Mouse (Mus musculus) lung, postnatal 25 days (tissue): ENCODE results near the gene Lpin3.

Experiments
- DNase-seq: peaks from one replicate; pipeline ENCODE4 v3.0.0; 2022; ENCODE audit warnings: low spot score

Lpin3 gene

GRCm38 (mm10) chr2:160887284-160887683 is 6.8 kb downstream of the Lpin3 start:
- DNase-seq = peak; percentile 90

DNA sequence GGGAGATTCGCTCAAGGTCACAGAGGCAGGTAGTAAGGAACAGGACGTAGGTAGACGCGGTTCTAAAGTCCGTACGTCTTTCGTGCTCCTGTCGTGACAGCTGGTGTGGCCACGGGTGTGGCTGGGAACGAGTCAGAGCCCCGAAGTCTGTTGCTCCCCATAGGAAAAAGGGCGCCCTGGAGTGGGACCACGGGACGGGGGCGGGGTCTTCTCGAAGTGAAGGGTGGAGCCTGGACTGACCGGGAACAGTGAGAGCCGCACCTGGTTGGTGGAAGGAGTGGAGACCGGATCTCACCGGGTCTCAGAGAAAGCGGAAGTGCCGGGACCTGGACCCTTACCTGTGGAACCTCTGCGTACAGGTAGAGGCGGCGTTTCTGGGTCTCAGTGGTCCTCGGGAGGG is 7.4 kb downstream of the Lpin3 start:
- DNase-seq = peak; percentile 73

DNA sequence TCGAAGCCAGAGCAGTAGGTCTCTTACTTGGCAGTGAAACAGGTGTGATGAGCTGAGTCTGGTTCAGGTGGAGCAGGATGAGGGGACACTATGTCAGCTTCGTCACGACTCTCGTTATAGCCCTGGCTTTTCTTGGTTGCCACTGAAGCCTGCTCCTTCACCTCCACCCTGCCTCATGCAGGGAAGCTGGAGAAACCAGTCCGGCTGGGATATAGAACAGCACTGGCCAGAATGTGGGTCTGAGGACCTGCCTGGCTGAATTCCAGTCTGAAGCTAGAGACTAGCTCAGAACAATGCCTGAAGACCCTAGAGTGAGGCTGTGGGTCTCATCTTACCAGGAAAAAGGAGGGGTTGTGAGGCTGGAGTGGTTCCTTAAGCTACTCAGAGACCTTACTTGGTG is 10.6 kb downstream of the Lpin3 start:
- no peak for DNase-seq

DNA sequence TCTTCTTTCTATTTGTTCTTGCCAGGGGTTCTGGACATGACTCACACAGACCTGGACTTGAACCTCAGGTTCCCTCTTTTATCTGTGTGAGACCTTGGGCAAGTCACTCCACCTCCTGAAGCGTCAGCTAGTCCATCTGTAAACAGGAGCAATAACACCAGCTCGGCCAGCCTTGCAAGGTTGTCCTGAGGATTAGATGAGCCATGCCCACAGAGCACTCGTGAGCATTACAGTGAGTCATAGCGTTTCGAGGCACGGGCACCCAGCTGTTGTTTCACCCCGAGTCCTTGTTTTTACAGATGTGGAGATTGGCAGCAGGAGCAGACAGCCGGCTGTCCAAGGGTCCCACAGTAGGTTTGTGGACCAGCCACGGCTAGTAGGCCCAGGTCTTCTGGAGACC is 11.2 kb downstream of the Lpin3 start:
- DNase-seq = no peak

DNA sequence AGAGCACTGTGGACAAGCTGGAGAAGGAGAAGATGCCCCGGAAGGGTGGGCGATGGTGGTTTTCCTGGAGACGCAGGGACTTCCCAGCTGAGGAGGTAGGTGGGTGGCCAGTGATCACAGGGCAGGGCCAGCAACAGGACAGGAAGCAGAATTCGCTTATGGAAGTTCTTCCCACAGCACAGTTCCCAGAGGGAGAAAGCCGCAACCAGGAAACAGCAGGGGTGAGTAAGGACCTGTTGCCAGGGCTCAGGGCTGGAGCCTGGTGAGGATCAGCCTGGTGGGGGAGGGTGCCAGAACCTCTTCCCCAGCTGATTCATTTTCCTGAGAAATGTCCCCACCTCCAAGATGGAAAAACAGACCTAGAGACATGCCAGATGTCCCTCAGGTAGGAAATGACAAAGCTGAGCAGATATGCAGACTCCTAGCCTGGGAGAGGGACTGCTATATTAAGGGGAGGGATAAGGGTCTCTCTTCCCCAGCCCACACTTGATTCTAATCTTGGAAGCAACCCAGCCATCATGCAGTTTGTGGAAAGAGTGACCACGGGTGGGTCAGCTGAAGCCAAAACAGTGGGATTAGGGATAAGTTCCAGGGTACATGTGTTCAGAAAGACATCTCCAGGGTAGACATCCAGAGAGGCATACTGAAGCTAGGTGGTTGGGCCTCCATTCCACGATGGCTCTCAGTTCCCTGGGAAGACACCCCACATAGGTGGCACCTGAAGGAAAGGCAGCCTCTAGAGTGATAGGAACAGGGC is 21.4 kb downstream of the Lpin3 start:
- DNase-seq = no peak

DNA sequence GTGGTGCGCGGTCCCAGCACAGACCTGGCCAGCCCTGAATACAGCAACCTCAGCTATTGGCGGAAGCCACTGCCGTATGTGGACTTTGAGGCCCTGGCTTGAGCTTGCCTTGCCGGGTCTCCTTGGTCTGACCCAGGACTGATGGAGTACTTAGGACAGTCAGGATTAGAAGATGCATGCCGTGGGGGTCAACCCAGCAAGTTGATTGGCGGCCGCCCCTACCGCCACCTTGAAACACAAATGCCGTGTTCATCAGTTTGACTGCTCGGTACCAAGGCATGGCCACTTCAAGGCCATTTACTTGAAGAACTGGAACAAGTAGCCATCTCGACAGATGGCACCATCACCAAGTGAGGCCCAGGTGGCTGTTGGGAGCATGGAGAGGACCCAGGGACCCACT is 24.8 kb downstream of the Lpin3 start:
- DNase-seq = no peak

DNA sequence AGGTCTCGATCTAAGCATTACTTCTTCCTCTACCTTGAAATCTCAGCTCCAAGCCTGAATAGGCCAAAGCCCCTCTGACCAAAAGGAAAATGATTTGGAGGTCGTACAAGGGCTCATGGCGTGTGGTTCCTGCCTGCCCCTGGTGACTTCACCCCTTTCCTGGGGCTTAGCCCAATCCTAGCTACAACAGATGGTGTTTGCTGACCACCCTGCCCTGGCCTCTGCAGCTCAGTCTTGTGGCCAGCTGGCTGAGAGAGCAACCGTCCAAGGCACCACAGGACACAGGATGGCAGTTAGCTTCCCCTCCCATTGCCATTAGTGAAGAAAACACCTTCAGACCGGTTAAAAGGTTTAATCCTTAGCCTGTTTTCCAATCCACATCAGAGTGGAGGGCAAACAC is 25.6 kb downstream of the Lpin3 start:
- DNase-seq = no peak

- no peak for DNase-seq
Measured at GRCm38 (mm10) chr2:160908607-160909006, 28.1 kb downstream of the Lpin3 start.

GRCm38 (mm10) chr2:160910633-160911032 is 30.2 kb downstream of the Lpin3 start:
- no peak for DNase-seq

DNA sequence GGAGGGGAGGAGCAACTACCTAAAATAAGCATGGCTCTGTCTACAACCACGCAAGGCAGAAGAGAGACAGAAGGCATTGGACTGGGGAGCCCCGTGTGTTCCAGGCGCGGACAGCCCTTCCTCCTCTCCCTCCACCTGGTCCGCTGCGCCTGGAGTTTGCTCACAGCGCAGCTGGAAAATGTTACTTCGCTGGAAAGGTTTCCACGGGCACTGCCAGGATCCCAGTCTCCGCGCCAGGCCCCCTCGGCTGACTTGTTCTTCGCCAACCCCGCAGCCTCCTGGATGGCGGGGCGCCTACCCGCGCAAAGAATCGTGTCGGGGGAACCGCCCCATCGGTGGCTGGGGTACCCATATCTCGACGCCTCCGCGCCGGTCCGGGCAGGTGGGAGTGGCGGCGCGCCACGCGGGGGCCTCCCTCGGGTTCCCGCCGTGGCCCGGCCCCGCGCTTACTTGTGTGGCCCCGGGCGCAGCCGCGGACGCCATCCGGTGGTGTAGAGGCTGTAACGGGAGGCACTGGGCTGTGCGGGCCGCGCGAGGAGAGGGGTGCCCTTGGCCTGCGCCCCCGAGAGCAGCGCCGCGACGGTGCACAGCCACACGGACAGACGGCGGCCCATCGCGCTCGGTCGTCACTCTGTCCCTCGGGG is 31.2 kb downstream of the Lpin3 start:
- DNase-seq = no peak

GRCm38 (mm10) chr2:160912231-160912671 is 31.8 kb downstream of the Lpin3 start, which contains the start of gene Emilin3:
TSS of gene Emilin3 (minus strand) at chr2:160912328.
- no peak for DNase-seq

DNA sequence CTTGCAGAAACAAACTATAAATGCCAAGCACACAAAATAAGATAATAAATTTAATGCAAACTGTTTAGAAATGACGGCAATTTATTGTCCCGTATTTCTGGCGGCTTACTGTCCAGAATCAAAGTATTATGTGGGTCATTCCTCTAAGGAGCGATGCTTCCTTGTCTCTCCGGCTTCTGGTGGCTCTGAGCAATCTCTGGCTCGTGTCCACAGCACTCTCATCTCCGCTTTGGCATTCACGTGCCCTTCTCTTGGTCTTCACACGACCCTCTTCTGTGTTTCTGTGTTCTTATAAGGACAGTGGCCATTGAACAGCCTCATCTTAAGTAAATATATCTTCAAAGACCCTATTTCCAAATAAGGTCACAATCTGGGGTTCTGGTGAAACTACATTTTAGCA is 34.2 kb downstream of the Lpin3 start:
- DNase-seq = no peak

DNA sequence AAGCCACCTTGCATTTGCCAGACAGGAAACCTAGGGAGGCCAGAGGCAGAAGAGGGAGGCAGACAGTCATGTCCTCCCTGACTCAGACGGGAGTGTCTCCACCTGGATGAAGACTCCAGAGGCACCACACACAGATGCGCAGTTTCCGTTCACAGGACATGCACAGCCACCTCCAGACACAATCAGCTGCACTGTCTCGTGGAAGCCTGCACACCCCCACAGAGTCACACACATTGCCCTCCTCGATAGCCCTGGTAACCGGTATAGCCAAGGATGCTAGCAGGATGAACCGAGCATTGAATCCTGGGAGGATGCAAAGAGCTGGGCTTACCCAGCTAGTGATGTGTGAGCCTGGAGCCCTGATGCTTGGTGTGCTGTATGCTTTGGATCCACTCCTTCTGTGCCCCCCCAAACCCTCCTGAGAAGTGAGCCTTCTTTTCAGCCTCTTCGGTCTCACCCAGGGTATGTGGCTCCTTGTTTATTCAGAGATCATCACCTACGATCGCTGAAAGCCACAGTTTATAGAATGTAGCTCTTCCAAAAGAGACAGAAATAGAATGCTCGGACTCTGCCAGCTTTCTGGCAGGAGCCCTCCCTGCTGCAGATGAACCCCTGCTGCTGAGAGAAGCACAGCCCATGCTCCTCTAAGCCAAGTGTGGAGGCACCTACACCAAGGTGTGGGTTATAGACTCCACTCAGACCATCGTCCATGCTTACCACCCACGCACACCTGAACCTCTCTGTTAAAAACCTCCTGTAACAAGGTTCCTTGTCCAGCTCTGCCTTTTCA is 35.5 kb downstream of the Lpin3 start:
- DNase-seq = no peak

DNA sequence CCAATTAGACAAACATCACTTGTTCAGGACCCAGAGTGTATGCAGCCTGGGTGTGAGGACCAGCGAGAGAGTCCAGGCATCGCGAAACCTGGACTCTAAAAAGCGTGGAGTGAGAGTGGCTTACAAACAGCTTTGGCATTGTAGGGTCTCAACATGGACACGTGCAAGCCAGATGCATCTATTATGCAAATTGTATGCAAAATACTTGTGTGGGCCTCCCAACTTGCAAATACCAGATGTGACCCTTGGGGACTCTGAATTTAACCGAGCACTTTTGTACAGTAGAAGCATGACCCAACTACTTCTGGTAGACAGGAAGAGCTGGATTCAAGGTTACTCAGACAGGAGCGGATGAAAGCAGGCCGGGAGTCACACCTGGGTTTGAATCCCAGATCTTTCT is 36.2 kb downstream of the Lpin3 start:
- no peak for DNase-seq

DNA sequence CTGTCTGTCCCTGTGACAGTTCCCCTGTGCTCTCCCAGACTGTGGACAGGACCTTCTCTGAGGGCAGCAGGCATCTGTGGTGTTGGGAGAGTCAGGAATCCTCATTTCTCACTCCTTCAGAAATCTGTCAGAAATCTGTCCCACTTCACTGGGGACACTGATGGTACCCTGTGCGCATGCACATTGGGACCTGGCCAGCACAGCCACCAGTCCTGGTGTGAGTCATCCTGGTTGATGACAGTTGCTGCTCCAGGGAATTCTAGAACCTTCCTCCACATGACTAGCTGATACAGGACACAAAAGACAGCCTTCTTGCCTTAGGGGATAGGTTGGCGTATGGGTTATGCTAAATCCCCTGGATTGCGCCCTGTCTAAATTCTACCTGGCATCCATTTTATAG is 36.8 kb downstream of the Lpin3 start:
- DNase-seq = no peak

- DNase-seq = no peak
Measured at GRCm38 (mm10) chr2:160918154-160918929, 37.9 kb downstream of the Lpin3 start.

DNA sequence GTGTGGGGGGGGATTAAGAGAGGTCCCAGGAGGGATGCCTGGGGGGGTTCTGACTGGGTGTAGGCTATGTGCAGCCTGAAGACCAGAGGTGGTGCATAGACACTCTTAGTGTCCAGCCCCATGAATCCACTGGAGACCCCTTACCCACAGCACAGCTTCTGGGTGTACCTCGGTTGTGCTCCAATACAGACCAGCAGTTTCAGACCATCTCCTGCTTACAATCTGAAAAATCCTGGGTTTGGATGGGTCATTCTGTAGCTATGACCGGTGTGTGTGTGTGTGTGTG is 38.4 kb downstream of the Lpin3 start:
- no peak for DNase-seq

- no peak for DNase-seq
Measured at GRCm38 (mm10) chr2:160921285-160921684, 40.8 kb downstream of the Lpin3 start.

DNA sequence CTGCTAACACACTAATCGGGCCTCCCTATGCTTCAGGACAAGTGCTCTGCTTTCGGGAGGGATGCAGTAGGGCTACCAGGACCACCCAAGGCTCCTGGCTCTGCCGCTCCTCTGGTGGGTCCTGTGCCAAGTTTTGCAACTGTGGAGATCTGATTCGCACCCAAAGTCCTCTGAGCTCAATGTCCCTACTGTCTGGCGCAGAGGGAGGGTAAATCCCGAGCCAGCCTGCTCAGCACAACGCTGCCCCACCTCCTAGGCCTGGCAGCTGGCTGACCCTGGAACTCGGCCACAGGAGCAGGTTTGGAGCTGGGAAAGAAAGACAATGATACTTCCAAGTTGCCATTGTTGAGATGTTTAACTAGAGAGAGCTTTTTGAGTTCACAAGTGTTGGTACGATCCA is 44.7 kb downstream of the Lpin3 start:
- DNase-seq = no peak

GRCm38 (mm10) chr2:160931378-160931777 is 50.9 kb downstream of the Lpin3 start:
- no peak for DNase-seq

DNA sequence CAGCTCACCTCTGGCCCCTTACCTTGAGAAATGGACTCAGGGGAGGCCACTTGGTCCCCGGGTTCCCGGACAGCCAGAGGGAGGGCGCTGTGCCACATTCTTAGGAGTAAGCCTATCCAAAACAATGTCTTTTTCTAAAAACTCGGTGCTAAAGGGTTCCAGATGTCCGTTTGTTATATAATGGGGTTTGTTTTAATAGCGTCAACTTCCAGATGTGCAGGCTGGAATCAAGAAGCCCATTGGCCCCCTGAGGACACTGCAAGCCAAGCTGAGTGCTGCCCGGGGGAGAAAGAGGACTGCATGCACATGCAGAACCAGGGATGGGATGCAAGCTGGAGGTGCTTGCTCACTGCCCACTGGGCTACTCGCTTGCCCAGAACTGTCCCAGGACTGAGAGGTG is 51.9 kb downstream of the Lpin3 start:
- no peak for DNase-seq

DNA sequence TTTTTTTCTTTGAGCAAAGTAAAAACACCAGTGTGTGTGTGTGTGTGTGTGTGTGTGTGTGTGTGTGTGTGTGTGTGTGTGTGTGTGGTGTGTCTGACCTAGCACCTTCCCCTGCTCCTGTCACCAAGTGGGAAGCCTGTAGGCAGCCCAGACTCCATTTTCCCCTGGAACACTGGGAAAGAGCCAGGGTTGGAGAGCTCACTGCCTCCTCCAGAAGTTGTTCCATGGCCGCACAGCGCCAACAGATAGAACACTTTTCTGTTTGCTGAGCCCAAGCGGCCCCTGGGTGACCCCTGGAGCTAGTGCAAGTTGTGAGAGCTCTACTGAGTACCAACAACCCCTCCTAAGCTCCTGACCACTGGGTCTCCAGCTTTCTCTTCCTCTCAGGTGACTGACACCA is 52.5 kb downstream of the Lpin3 start:
- DNase-seq = no peak
